Mouse (Mus musculus): ENCODE results near the gene Gm42957.
"Not testable (repeated sequence)": the region's sequence is repeated elsewhere in the genome, so short reads cannot be mapped to it uniquely, and the experiment has no call there.

The Gm42957 gene

GRCm38 (mm10) chr3:96623201-96623600 lies 12.1 kb upstream of the Gm42957 start:
- DNase-seq (ENCODE audit: low spot score), result no peak

- DNase-seq (ENCODE audit: low spot score), result peak; percentile 94
Measured at GRCm38 (mm10) chr3:96629729-96630600, 5.3 kb upstream of the Gm42957 start, which contains the start of gene Rbm8a. Gene Rbm8a (plus strand): TSS chr3:96629933.

- no peak for DNase-seq (ENCODE audit: low spot score)
Measured at GRCm38 (mm10) chr3:96632058-96632457, 3.2 kb upstream of the Gm42957 start.

GRCm38 (mm10) chr3:96634015-96634414 lies 1.3 kb upstream of the Gm42957 start:
- DNase-seq (ENCODE audit: low spot score), result no peak

- DNase-seq (ENCODE audit: low spot score), result no peak
Measured at GRCm38 (mm10) chr3:96635906-96636305, 632 bp downstream of the Gm42957 start.

GRCm38 (mm10) chr3:96636448-96636847 lies 1.2 kb downstream of the Gm42957 start:
- DNase-seq (ENCODE audit: low spot score), result no peak

GRCm38 (mm10) chr3:96639219-96639618 lies 3.9 kb downstream of the Gm42957 start:
- peak; percentile 73 for DNase-seq (ENCODE audit: low spot score)

GRCm38 (mm10) chr3:96645018-96645649 lies 9.9 kb downstream of the Gm42957 start, which contains the start of gene Itga10:
Gene Itga10 (plus strand): TSS chr3:96645584.
- DNase-seq (ENCODE audit: low spot score), result no peak

- DNase-seq (ENCODE audit: low spot score), result no peak
Measured at GRCm38 (mm10) chr3:96647365-96647764, 12.1 kb downstream of the Gm42957 start.

- no peak for DNase-seq (ENCODE audit: low spot score)
Measured at GRCm38 (mm10) chr3:96660901-96661300, 25.6 kb downstream of the Gm42957 start.

GRCm38 (mm10) chr3:96662731-96663316 lies 27.6 kb downstream of the Gm42957 start:
- DNase-seq (ENCODE audit: low spot score), result no peak

- DNase-seq (ENCODE audit: low spot score), result peak; percentile 45
Measured at GRCm38 (mm10) chr3:96663432-96664239, 28.4 kb downstream of the Gm42957 start.

- not testable (repeated sequence) for DNase-seq (ENCODE audit: low spot score)
Measured at GRCm38 (mm10) chr3:96665732-96666363, 30.6 kb downstream of the Gm42957 start.

GRCm38 (mm10) chr3:96666916-96667315 lies 31.6 kb downstream of the Gm42957 start:
- DNase-seq (ENCODE audit: low spot score), result no peak

GRCm38 (mm10) chr3:96667316-96667715 lies 32.0 kb downstream of the Gm42957 start:
- DNase-seq (ENCODE audit: low spot score), result peak; percentile 22

GRCm38 (mm10) chr3:96668424-96669067 lies 33.3 kb downstream of the Gm42957 start:
- DNase-seq (ENCODE audit: low spot score), result no peak

- DNase-seq (ENCODE audit: low spot score), result peak; percentile 89
Measured at GRCm38 (mm10) chr3:96669727-96670468, 34.6 kb downstream of the Gm42957 start, which contains the start of gene Ankrd35. Gene Ankrd35 (plus strand): TSS chr3:96670131.

- DNase-seq (ENCODE audit: low spot score), result no peak
Measured at GRCm38 (mm10) chr3:96671519-96671918, 36.2 kb downstream of the Gm42957 start.

GRCm38 (mm10) chr3:96673514-96673913 lies 38.2 kb downstream of the Gm42957 start:
- no peak for DNase-seq (ENCODE audit: low spot score)

GRCm38 (mm10) chr3:96674442-96674841 lies 39.2 kb downstream of the Gm42957 start:
- DNase-seq (ENCODE audit: low spot score), result no peak
